Mouse (Mus musculus) C2C12 (cell line): ENCODE results near the gene Dennd2d. TPM values are rescaled to one million over a fixed set of nuclear protein-coding genes. Genes with fewer than 3 reads are reported as not detected.

ENCODE experiments used
- H3K27me3 ChIP-seq: one replicate; pipeline ENCODE4 v1.6.1; 2011; ENCODE audit not compliant: control insufficient read depth, insufficient read depth, insufficient read length
- H3K36me3 ChIP-seq: one replicate; pipeline ENCODE4 v1.6.1; 2011; ENCODE audit not compliant: control insufficient read depth, insufficient read depth
- H3K4me3 ChIP-seq: one replicate; pipeline ENCODE4 v1.5.1; 2011; ENCODE audit warnings: mild to moderate bottlenecking, control low read depth; ENCODE audit not compliant: poor library complexity, insufficient read depth, severe bottlenecking
- H3K79me2 ChIP-seq: one replicate; pipeline ENCODE4 v1.6.1; 2011; ENCODE audit not compliant: control insufficient read depth, insufficient read depth
- H3K79me3 ChIP-seq: one replicate; pipeline ENCODE4 v1.6.1; 2011; ENCODE audit warnings: low read depth, control low read depth
- H3ac ChIP-seq: one replicate; pipeline ENCODE3; 2011; ENCODE audit warnings: low read depth; ENCODE audit not compliant: control insufficient read depth, insufficient read length
- CEBPB ChIP-seq: IDR thresholded peaks from one replicate; pipeline ENCODE4 v1.6.1; 2011; ENCODE audit warnings: low read depth, mild to moderate bottlenecking, control low read depth, moderate library complexity
- CTCF ChIP-seq: IDR thresholded peaks from one replicate; pipeline ENCODE4 v1.5.1; 2011; ENCODE audit not compliant: control insufficient read depth, insufficient read depth, insufficient read length
- FOSL1 ChIP-seq: IDR thresholded peaks from one replicate; pipeline ENCODE4 v1.8.0; 2011; ENCODE audit warnings: mild to moderate bottlenecking, low read length; ENCODE audit not compliant: poor library complexity, insufficient read depth, severe bottlenecking
- MAX ChIP-seq: IDR thresholded peaks from one replicate; pipeline ENCODE4 v1.6.1; 2011; ENCODE audit warnings: mild to moderate bottlenecking, control low read depth
- MYOD1 ChIP-seq: IDR thresholded peaks from one replicate; pipeline ENCODE4 v1.6.1; 2011; ENCODE audit warnings: low read depth; ENCODE audit not compliant: control insufficient read depth, insufficient read length
- MYOG ChIP-seq: IDR thresholded peaks from one replicate; pipeline ENCODE4 v1.6.1; 2011; ENCODE audit not compliant: control insufficient read depth, insufficient read length; ENCODE audit errors: extremely low read depth
- USF1 ChIP-seq: IDR thresholded peaks from one replicate; pipeline ENCODE4 v1.6.1; 2011; ENCODE audit warnings: low read depth, mild to moderate bottlenecking, control low read depth, moderate library complexity
- polyA plus RNA-seq: library from polyadenylated mRNA; unstranded; fragments of >200 nt; fragmentation: generic; extraction: Trizol; gene quantifications from one replicate; pipeline ENCODE4 v1.2.1, GENCODE M21; 2012; ENCODE audit warnings: missing spikeins

The Dennd2d gene
- polyA plus RNA-seq, 1 experiment: 0.23 TPM

GRCm38 (mm10) chr3:106493882-106494281 lies 11.7 kb downstream of the Dennd2d start:
- Histone ChIP-seq H3K36me3 (no peaks in the 10 kb centered on the region), H3ac (no peak overlapping the region), H3K79me3 (no peaks in the 10 kb centered on the region), H3K79me2 (no peaks in the 10 kb centered on the region), H3K27me3 (no peaks in the 10 kb centered on the region), H3K4me3 (no peak overlapping the region)
- TF ChIP-seq FOSL1 (no peak), MAX (no peak), MYOG (no peak), CTCF (no peak), MYOD1 (no peak), USF1 (no peak)

DNA sequence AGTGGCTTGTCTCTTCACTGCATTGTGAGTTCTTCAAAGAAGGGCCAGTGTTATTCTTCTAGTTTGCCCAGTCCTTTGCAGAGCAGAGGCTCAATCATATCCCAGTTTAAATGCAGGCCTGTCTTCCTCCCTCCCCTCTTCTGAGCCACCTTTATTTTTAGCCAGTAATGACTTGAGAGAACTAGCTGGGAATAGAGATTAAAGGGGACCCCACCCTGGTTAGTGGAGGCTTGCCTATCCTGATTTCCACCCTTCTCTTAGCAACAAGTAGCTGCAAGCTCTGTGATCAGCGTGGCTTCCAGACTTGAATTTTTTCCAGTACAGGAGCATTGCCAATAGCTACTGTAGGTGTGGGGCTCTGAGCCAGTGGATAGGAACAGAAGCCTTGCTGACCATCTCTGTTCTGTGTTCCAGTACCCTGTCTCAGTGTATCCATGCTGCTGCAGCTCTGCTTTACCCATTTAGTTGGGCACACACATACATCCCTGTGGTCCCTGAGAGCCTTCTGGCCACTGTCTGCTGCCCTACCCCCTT lies 12.3 kb downstream of the Dennd2d start:
- Histone ChIP-seq H3K79me2 (no peaks in the 10 kb centered on the region), H3K36me3 (no peaks in the 10 kb centered on the region), H3ac (no peak overlapping the region), H3K27me3 (no peaks in the 10 kb centered on the region), H3K79me3 (no peaks in the 10 kb centered on the region), H3K4me3 (no peak overlapping the region)
- no peak for TF ChIP-seq CTCF
- TF ChIP-seq MYOD1: no peak
- no peak for TF ChIP-seq USF1
- TF ChIP-seq MAX: no peak
- no peak for TF ChIP-seq CEBPB
- TF ChIP-seq FOSL1: no peak
- TF ChIP-seq MYOG: no peak

DNA sequence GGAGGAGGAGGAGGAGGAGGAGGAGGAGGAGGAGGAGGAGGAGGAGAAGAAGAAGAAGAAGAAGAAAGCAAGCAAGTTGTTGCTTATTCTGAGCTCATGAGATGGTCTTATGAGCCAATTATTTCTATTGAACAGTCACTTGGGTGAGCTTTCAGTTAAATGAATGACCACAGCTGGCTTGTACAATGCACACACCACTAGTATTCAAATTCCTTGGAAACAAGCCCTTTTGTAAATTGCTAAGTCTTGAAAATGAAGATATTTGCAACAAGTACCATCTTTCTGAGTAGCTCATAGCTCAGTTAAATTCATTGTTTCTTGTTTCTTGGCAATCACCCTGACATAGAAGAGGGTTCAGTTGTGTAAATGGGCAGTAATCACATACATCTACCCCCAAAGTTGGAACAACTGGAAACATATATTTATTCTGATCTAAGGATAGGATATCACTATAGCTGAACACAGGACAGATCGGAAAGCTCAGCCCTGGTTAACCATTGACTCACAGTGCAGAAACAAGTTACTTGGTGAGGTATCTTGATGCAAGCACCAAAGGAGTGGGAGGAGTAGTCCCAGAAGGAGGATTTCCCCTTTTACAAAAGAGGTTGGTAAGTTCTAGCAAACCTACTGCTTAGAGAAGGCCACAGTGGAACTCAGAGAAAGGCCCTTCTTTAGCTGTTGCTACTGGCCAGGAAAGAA lies 13.3 kb downstream of the Dennd2d start:
- Histone ChIP-seq H3K79me2 (no peaks in the 10 kb centered on the region), H3K36me3 (no peaks in the 10 kb centered on the region), H3ac (no peak overlapping the region), H3K27me3 (no peaks in the 10 kb centered on the region), H3K79me3 (no peaks in the 10 kb centered on the region), H3K4me3 (no peak overlapping the region)
- TF ChIP-seq FOSL1 (no peak), CEBPB (no peak), MYOG (no peak), CTCF (no peak), USF1 (no peak), MYOD1 (no peak), MAX (no peak)

GRCm38 (mm10) chr3:106496045-106496721 lies 14.0 kb downstream of the Dennd2d start:
- no peak overlapping the region for H3K4me3 ChIP-seq
- H3K36me3 ChIP-seq: no peaks in the 10 kb centered on the region
- no peak overlapping the region for H3ac ChIP-seq
- TF ChIP-seq MYOG: no peak
- TF ChIP-seq USF1: no peak
- no peak for TF ChIP-seq CEBPB
- no peak for TF ChIP-seq FOSL1
- no peak for TF ChIP-seq CTCF
- no peak for TF ChIP-seq MYOD1
- no peak for TF ChIP-seq MAX
- H3K79me3 ChIP-seq: no peaks in the 10 kb centered on the region
- no peaks in the 10 kb centered on the region for H3K27me3 ChIP-seq
- H3K79me2 ChIP-seq: no peaks in the 10 kb centered on the region

- H3ac ChIP-seq: no peak overlapping the region
- no peaks in the 10 kb centered on the region for H3K79me2 ChIP-seq
- H3K4me3 ChIP-seq: no peak overlapping the region
- H3K79me3 ChIP-seq: no peaks in the 10 kb centered on the region
- TF ChIP-seq USF1 (no peak), CTCF (no peak), CEBPB (no peak), MAX (no peak), MYOG (no peak), MYOD1 (no peak)
- peaks cover under 1% of the 10 kb centered on the region for H3K36me3 ChIP-seq
- no peaks in the 10 kb centered on the region for H3K27me3 ChIP-seq
Observed at GRCm38 (mm10) chr3:106496996-106497395, 14.8 kb downstream of the Dennd2d start.

DNA sequence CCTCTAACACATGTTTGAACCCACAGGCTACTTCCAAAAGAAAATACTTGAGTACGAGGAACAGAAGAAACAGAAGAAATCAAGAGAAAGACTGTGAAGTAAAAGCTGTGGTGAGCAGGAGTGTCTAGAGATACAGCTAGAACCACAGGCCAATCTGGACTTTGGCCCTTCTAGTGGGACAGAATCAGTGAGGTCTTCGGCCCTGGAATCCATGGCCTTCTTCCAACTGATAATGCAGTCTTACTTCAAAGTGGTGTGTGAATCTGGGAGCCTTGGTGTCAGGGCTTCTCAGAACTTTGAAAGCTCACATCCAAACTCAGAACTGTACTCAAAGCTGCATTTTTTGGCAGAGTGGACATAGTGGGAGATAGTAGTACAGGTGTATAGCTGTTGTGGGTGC lies 18.3 kb downstream of the Dennd2d start:
- H3K79me3 ChIP-seq: no peaks in the 10 kb centered on the region
- H3K4me3 ChIP-seq: no peak overlapping the region
- no peak overlapping the region for H3ac ChIP-seq
- H3K36me3 ChIP-seq: peaks cover 17% of the 10 kb centered on the region
- no peaks in the 10 kb centered on the region for H3K79me2 ChIP-seq
- TF ChIP-seq MYOD1 (no peak), CTCF (no peak), MYOG (no peak), MAX (no peak), USF1 (no peak), CEBPB (no peak), FOSL1 (no peak)
- H3K27me3 ChIP-seq: no peaks in the 10 kb centered on the region
